Comparison of ENCODE assay signal across 8 mouse cellular contexts in the genomic region with DNA sequence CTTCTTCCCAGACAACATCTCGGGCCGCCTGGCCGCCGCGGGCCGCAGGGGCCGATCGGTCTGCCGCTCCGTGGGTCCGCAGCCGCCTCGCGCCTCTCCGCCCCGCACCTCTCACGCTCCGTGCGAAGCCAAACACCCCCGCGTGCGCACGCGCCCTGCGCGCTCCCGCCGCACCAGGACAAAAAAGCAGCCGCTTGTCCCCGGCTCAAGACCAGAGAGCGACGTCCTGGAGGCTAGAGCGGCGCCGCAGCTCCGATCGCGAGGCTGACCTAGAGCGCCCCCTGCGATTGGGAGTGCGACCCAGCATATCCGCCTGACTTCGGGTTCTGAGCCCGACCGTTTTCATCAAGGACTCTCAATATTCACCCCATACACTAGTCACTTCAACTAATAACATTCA. TPM values are rescaled to one million over a fixed set of nuclear protein-coding genes. Genes with fewer than 3 reads are reported as not detected.
DNase-seq lines count a peak whose midpoint lies in the region; ATAC-seq and TF ChIP-seq lines count a peak whose summit lies in the region.

Gene Kdm1a, minus strand, starts transcription at position 156 of the 400 bp plus-strand sequence.

- peaks cover 9% of the 10 kb centered on the region for H3K4me1 ChIP-seq in embryonic facial prominence, embryonic 14.5 days (ENCODE audit: control insufficient read depth, insufficient read depth, low read length)
- peaks cover 1% of the 10 kb centered on the region; the same call in 1 of the 2 replicates for H3K4me1 ChIP-seq in heart, adult 2 months (ENCODE audit: control insufficient read depth, insufficient read depth, low read length)
- H3K4me1 ChIP-seq in limb, embryonic 13.5 days: peaks cover 13% of the 10 kb centered on the region
- peaks cover 17% of the 10 kb centered on the region for H3K4me1 ChIP-seq in midbrain, embryonic 16.5 days (ENCODE audit: control insufficient read depth, insufficient read depth, low read length)

- peak within 1 kb of the TSS; percentile 100 for H3K4me3 ChIP-seq in embryonic facial prominence, embryonic 14.5 days (ENCODE audit: low read depth, low read length)
- H3K4me3 ChIP-seq in heart, adult 2 months: peak within 1 kb of the TSS; percentile 82
- H3K4me3 ChIP-seq in limb, embryonic 13.5 days: peak within 1 kb of the TSS; percentile 98
- peak within 1 kb of the TSS; percentile 100 for H3K4me3 ChIP-seq in midbrain, embryonic 16.5 days (ENCODE audit: low read depth, low read length)

- peak; percentile 95 for ATAC-seq in embryonic facial prominence, embryonic 14.5 days (ENCODE audit: low read depth)
- peak; percentile 82 for ATAC-seq in limb, embryonic 13.5 days (ENCODE audit: low FRiP score, low read depth)
- peak; percentile 95 for ATAC-seq in midbrain, embryonic 16.5 days

- no peaks in the 10 kb centered on the region for H3K27me3 ChIP-seq in embryonic facial prominence, embryonic 14.5 days (replicated peaks; ENCODE audit: control insufficient read depth, insufficient read depth, low read length)
- no peaks in the 10 kb centered on the region for H3K27me3 ChIP-seq in heart, adult 2 months (ENCODE audit: control insufficient read depth, insufficient read depth, low read length)
- H3K27me3 ChIP-seq in limb, embryonic 13.5 days: no peaks in the 10 kb centered on the region
- H3K27me3 ChIP-seq in midbrain, embryonic 16.5 days (ENCODE audit: control insufficient read depth, insufficient read depth, low read depth, low read length): no peaks in the 10 kb centered on the region

- no peaks in the 10 kb centered on the region for H3K9me3 ChIP-seq in embryonic facial prominence, embryonic 14.5 days (ENCODE audit: control insufficient read depth, low read length)
- no peaks in the 10 kb centered on the region for H3K9me3 ChIP-seq in limb, embryonic 13.5 days
- H3K9me3 ChIP-seq in midbrain, embryonic 16.5 days (replicated peaks; ENCODE audit: control insufficient read depth, low read length, poor library complexity, severe bottlenecking): no peaks in the 10 kb centered on the region

- 0 out of 2 replicates have a peak, but pooled peaks cover 3% of the 10 kb centered on the region for H3K36me3 ChIP-seq in embryonic facial prominence, embryonic 14.5 days (ENCODE audit: control insufficient read depth, insufficient read depth, low read length)
- peaks cover 6% of the 10 kb centered on the region for H3K36me3 ChIP-seq in heart, adult 2 months (ENCODE audit: control insufficient read depth, insufficient read depth, low read length)
- H3K36me3 ChIP-seq in limb, embryonic 13.5 days: no peaks in the 10 kb centered on the region; the same call in 1 of the 2 replicates
- no peaks in the 10 kb centered on the region for H3K36me3 ChIP-seq in midbrain, embryonic 16.5 days (ENCODE audit: control insufficient read depth, insufficient read depth, low read length)

- peak; percentile 98 for TF ChIP-seq CTCF in heart, adult 2 months (IDR thresholded peaks at IDR 0.05)

- H3K4me2 ChIP-seq in embryonic facial prominence, embryonic 14.5 days (ENCODE audit: low read depth, low read length): peak within 1 kb of the TSS; percentile 53
- H3K4me2 ChIP-seq in limb, embryonic 13.5 days (replicated peaks): peak within 1 kb of the TSS; percentile 69
- peak within 1 kb of the TSS; percentile 79 for H3K4me2 ChIP-seq in midbrain, embryonic 16.5 days (ENCODE audit: low read length)

- peak; percentile 86 for TF ChIP-seq EP300 in heart, adult 2 months (IDR thresholded peaks at IDR 0.05; ENCODE audit: insufficient read depth, low read depth, low read length)

- peak; percentile 81 for TF ChIP-seq POLR2A in heart, adult 2 months (IDR thresholded peaks at IDR 0.05; ENCODE audit: insufficient read depth, low read depth, low read length)

- intact Hi-C loops in heart, adult 2 months (cut with DNase I): loop anchor here (2.0 to 5.0 kb wide), 3 partner anchors 75 to 550 kb away; partner anchors contain the start of gene Rpl11

- peak within 1 kb of the TSS; percentile 95 for H3K27ac ChIP-seq in embryonic facial prominence, embryonic 14.5 days (replicated peaks; ENCODE audit: low read depth, low read length)
- peak within 1 kb of the TSS; percentile 71 for H3K27ac ChIP-seq in heart, adult 2 months
- H3K27ac ChIP-seq in limb, embryonic 13.5 days: peak within 1 kb of the TSS; percentile 91
- H3K27ac ChIP-seq in midbrain, embryonic 16.5 days (ENCODE audit: low read length): peak within 1 kb of the TSS; percentile 97

- WGBS in embryonic facial prominence, embryonic 14.5 days: 0% methylated on average over 17 of the region's 45 CpGs
- WGBS in heart, adult 2 months: under 1% methylated on average over 45 of the region's 45 CpGs
- under 1% methylated on average over 37 of the region's 45 CpGs for WGBS in limb, embryonic 13.5 days
- under 1% methylated on average over 33 of the region's 45 CpGs for WGBS in midbrain, embryonic 16.5 days

- peaks cover 7% of the 10 kb centered on the region for H3K79me2 ChIP-seq in heart, adult 2 months (replicated peaks; ENCODE audit: control insufficient read depth, insufficient read depth, low read length)

- peak within 1 kb of the TSS; percentile 99 for H3K9ac ChIP-seq in embryonic facial prominence, embryonic 14.5 days (ENCODE audit: low read depth, low read length)
- peak within 1 kb of the TSS; percentile 99 for H3K9ac ChIP-seq in heart, adult 2 months (ENCODE audit: low read depth, low read length)
- H3K9ac ChIP-seq in limb, embryonic 13.5 days: peak within 1 kb of the TSS; percentile 100
- peak within 1 kb of the TSS; percentile 100 for H3K9ac ChIP-seq in midbrain, embryonic 16.5 days (ENCODE audit: low read depth, low read length)

- peak; percentile 90 for DNase-seq in 3T3-L1 (ENCODE audit: low read depth, low spot score)
- DNase-seq in adrenal gland, postnatal 4 days (ENCODE audit: low spot score in 2 of 2): peak; percentile 90 to 95
- DNase-seq in embryonic facial prominence, embryonic 14.5 days (ENCODE audit: low spot score): peak; percentile 96
- DNase-seq in heart, adult 2 months: peak; percentile 95 to 98
- DNase-seq in kidney, adult 8-10 months: peak; percentile 92 to 95
- peak; percentile 96 to 98 for DNase-seq in spleen, postnatal 10 days (ENCODE audit: low spot score in 2 of 2)

RNA-seq across cellular contexts. Expression of gene Kdm1a, which starts in this region (rescaled TPM):
- total RNA-seq in adrenal gland, postnatal 4 days (2021): 10 to 100 TPM; 71.2 to 72.4 TPM
- 48.6 and 54.1 TPM in 2 replicates for polyA plus RNA-seq in embryonic facial prominence, embryonic 14.5 days (2014; fragmentation: Nextera tagmentation; extraction: Ambion mirVana)
- total RNA-seq in heart, adult 2 months (2021): 10 to 100 TPM; 27.0 to 27.1 TPM
- 18.7 and 28.1 TPM in 2 replicates for polyA plus RNA-seq in heart, adult 2 months (2012; rRNA removed)
- polyA plus RNA-seq in limb, embryonic 13.5 days (2015; fragmentation: Nextera tagmentation; extraction: Ambion mirVana): 46.5 and 46.9 TPM in 2 replicates
- polyA plus RNA-seq in midbrain, embryonic 16.5 days (2015; fragmentation: Nextera tagmentation; extraction: Ambion mirVana): 59.4 and 61.4 TPM in 2 replicates

Comparison
In these comparisons a context has a peak if more than half of its experiments do, and no peak if none do; other contexts are left out.
1. Peak in every context shown above with its lines: DNase-seq, ATAC-seq, H3K4me3 ChIP-seq and H3K27ac ChIP-seq.